Mouse (Mus musculus) heart, postnatal 0 days (tissue): ENCODE measurements around the gene Wdr59. TPM values are rescaled to one million over a fixed set of nuclear protein-coding genes. Genes with fewer than 3 reads are reported as not detected.

Source experiments
- ATAC-seq: fragments of 200-750 bp; cut with Nextera tagmentation; 2 replicates; pipeline ENCODE4 v1.8.0; 2017; ENCODE audit warnings: low read depth, moderate number of reproducible peaks, moderate library complexity; ENCODE audit not compliant: insufficient read depth
- DNase-seq: peaks from one replicate; pipeline ENCODE4 v3.0.0-alpha.2; 2016; ENCODE audit warnings: low spot score
- H3K27ac ChIP-seq: fragments of 300-500 bp; sonication (generic); 2 replicates; pipeline ENCODE4 v1.5.1; 2014; ENCODE audit warnings: low read depth, mild to moderate bottlenecking
- H3K27me3 ChIP-seq: fragments of 300-500 bp; sonication (generic); 2 replicates; pipeline ENCODE4 v1.6.1; 2014; ENCODE audit warnings: low read length, mixed read lengths; ENCODE audit not compliant: control insufficient read depth, insufficient read depth
- H3K36me3 ChIP-seq: fragments of 300-500 bp; sonication (generic); replicated peaks from 2 replicates; pipeline ENCODE4 v1.6.1; 2014; ENCODE audit warnings: low read length, mixed read lengths; ENCODE audit not compliant: control insufficient read depth, insufficient read depth
- H3K4me1 ChIP-seq: fragments of 300-500 bp; sonication (generic); 2 replicates; pipeline ENCODE4 v1.6.1; 2014; ENCODE audit warnings: antibody characterized with exemption; ENCODE audit not compliant: control insufficient read depth, insufficient read depth
- H3K4me2 ChIP-seq: fragments of 300-500 bp; sonication (generic); 2 replicates; pipeline ENCODE4 v1.6.1; 2014; ENCODE audit warnings: low read depth, mild to moderate bottlenecking, low read length, moderate library complexity
- H3K4me3 ChIP-seq: fragments of 300-500 bp; sonication (generic); 2 replicates; pipeline ENCODE4 v1.5.1; 2014; ENCODE audit warnings: low read depth, low read length
- H3K9ac ChIP-seq: fragments of 300-500 bp; sonication (generic); replicated peaks from 2 replicates; pipeline ENCODE4 v1.6.1; 2014; ENCODE audit warnings: low read depth, low read length, mixed read lengths
- H3K9me3 ChIP-seq: fragments of 300-500 bp; sonication (generic); replicated peaks from 2 replicates; pipeline ENCODE4 v1.6.1; 2016; ENCODE audit warnings: low read length; ENCODE audit not compliant: control insufficient read depth
- CTCF ChIP-seq: IDR thresholded peaks from 2 replicates; pipeline ENCODE4 v1.5.1; 2016; ENCODE audit warnings: antibody characterized with exemption, control low read depth, low read depth
- EP300 ChIP-seq: IDR thresholded peaks from 2 replicates; pipeline ENCODE4 v1.6.1; 2016; ENCODE audit warnings: antibody characterized with exemption, low read depth
- WGBS: fragments of 180-500 bp; shearing (Covaris S2); extraction: QIAGEN DNeasy Blood & Tissue Kit; methylation state at CpG from one replicate; pipeline ENCODE4 v1.1.7; 2014; 5-methylcytosine and 5-hydroxymethylcytosine counted together
- polyA plus RNA-seq: library from polyadenylated mRNA; unstranded; fragments of >200 nt; fragmentation: Nextera tagmentation; extraction: Ambion mirVana; gene quantifications from 2 replicates; pipeline ENCODE4 v1.2.1, GENCODE M21; 2015
- total RNA-seq: library from RNA; depleted of rRNA; stranded (reverse); fragments of >200 nt; gene quantifications from 2 replicates; pipeline ENCODE4 v1.2.3, GENCODE M21; 2014; ENCODE audit warnings: low replicate concordance

Gene Wdr59
- total and polyA plus RNA-seq, 2 experiments from 2014 or later = 2.3 to 6.5 TPM

- H3K27ac ChIP-seq = no peak overlapping the region
- 76% methylated on average over 8 of the region's 8 CpGs for WGBS
- no peak overlapping the region for H3K9ac ChIP-seq
- DNase-seq (no peak), ATAC-seq (no peak)
- peaks cover 14% of the 10 kb centered on the region for H3K4me1 ChIP-seq
- H3K4me2 ChIP-seq = no peak overlapping the region
- no peaks in the 10 kb centered on the region for H3K27me3 ChIP-seq
- no peaks in the 10 kb centered on the region for H3K36me3 ChIP-seq
- no peaks in the 10 kb centered on the region for H3K9me3 ChIP-seq
- TF ChIP-seq CTCF (no peak), EP300 (no peak)
- H3K4me3 ChIP-seq = no peak overlapping the region
Observed at GRCm38 (mm10) chr8:111545406-111546156, 23.7 kb upstream of the Wdr59 start.

GRCm38 (mm10) chr8:111543712-111544380, 22.0 kb upstream of the Wdr59 start:
- Histone ChIP-seq H3K4me2 (no peak overlapping the region), H3K27me3 (no peaks in the 10 kb centered on the region), H3K36me3 (no peaks in the 10 kb centered on the region), H3K9me3 (no peaks in the 10 kb centered on the region), H3K9ac (no peak overlapping the region), H3K4me3 (no peak overlapping the region), H3K4me1 (peaks cover 18% of the 10 kb centered on the region; the same call in 1 of the 2 replicates), H3K27ac (peak overlapping the region; percentile 64)
- TF ChIP-seq EP300 (no peak), CTCF (peak; percentile 3; the same call in 1 of the 2 replicates)
- ATAC-seq = peak; percentile 75
- DNase-seq = no peak
- 56% methylated on average over 9 of the region's 9 CpGs for WGBS

DNA sequence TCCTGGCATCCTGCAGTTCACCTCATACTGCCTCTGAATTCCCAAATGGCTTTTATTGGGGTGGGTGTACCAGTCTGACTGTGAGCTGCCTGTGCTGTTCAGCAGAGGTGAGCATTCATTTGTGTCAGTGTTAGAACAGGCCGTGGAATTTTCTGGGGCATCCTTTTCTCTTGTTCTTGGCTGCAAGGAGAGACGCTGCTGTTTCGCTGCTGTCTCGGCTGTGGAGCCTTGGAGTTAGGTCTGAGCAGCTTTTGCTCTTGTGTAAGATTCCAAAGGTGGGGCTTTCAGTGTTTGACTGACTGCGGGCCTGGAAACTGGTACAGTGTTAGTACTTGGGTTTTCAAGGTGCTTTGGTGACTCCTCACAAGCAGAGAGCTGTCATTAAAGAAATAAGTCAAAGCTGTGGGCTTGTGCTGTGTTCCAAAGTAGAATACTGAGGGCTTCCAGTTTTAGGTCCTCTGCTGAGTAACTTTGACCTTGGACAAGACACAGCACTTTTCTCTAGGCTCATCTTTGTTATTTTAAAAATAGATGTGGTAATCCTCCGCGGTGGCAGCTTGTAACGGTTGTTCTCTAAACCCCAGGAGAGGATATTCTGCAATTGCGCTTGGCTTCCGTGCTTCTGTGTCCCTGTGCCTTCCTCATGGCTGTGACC, 17.7 kb upstream of the Wdr59 start:
- H3K9ac ChIP-seq = no peak overlapping the region; the same call in 1 of the 2 replicates
- 32% methylated on average over 10 of the region's 10 CpGs for WGBS
- ATAC-seq = no peak
- H3K27me3 ChIP-seq = no peaks in the 10 kb centered on the region
- H3K36me3 ChIP-seq = no peaks in the 10 kb centered on the region
- DNase-seq = no peak
- H3K27ac ChIP-seq = peak overlapping the region; percentile 23
- H3K4me3 ChIP-seq = peak overlapping the region; percentile 81; the same call in 1 of the 2 replicates
- H3K4me1 ChIP-seq = peaks cover 7% of the 10 kb centered on the region; the same call in 1 of the 2 replicates
- TF ChIP-seq CTCF = no peak
- no peak for TF ChIP-seq EP300
- peak overlapping the region; percentile 86 for H3K4me2 ChIP-seq
- H3K9me3 ChIP-seq = no peaks in the 10 kb centered on the region

DNA sequence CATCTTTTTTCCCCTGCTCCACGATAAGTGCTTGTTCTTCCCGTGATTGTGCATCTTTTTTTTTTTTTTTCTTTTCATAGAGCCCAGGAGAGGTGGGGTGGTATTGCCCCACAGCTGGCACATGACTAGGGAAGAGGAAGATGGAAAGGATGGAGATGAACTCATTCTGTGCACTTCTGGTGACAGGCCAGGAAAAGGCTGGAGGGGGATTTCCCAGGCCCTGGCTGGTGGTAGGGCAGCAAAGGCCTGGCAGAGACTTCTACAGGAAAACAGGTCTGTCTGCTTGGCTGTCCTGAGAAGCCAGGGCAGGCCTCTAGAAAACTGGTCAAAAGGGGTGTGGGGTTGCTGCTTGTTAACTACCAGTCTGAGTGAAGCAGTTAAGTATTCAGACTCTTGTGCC, 16.3 kb upstream of the Wdr59 start:
- no peak for ATAC-seq
- Histone ChIP-seq H3K27ac (peak overlapping the region; percentile 93; the same call in 1 of the 2 replicates), H3K9me3 (no peaks in the 10 kb centered on the region), H3K27me3 (no peaks in the 10 kb centered on the region), H3K4me2 (peak overlapping the region; percentile 86), H3K36me3 (no peaks in the 10 kb centered on the region), H3K9ac (peak overlapping the region; percentile 87), H3K4me1 (peaks cover 7% of the 10 kb centered on the region; the same call in 1 of the 2 replicates), H3K4me3 (peak overlapping the region; percentile 81)
- TF ChIP-seq CTCF (no peak), EP300 (no peak)
- 14% methylated on average over 2 of the region's 2 CpGs for WGBS
- DNase-seq = no peak

- WGBS = 13% methylated on average over 8 of the region's 8 CpGs
- Histone ChIP-seq H3K27ac (peak overlapping the region; percentile 93), H3K4me1 (peaks cover 7% of the 10 kb centered on the region; the same call in 1 of the 2 replicates), H3K4me2 (peak overlapping the region; percentile 86), H3K9ac (peak overlapping the region; percentile 87), H3K36me3 (no peaks in the 10 kb centered on the region), H3K27me3 (no peaks in the 10 kb centered on the region), H3K4me3 (peak overlapping the region; percentile 81), H3K9me3 (no peaks in the 10 kb centered on the region)
- no peak for TF ChIP-seq CTCF
- TF ChIP-seq EP300 = no peak
- no peak for DNase-seq
- no peak for ATAC-seq
Observed at GRCm38 (mm10) chr8:111537765-111538158, 15.9 kb upstream of the Wdr59 start.
